Mouse (Mus musculus) embryonic fibroblast, embryonic 13.5 days (primary cell): ENCODE measurements around the gene Tnfaip2.
A peak's percentile ranks its signal among the peaks of the same experiment; 100 is the strongest.

ENCODE experiments used
- CTCF ChIP-seq: IDR thresholded peaks from 2 replicates; pipeline ENCODE4 v1.5.1; 2011; ENCODE audit warnings: mild to moderate bottlenecking, control low read depth, low read length, moderate library complexity, borderline replicate concordance; ENCODE audit not compliant: insufficient read depth
- POLR2A ChIP-seq: IDR thresholded peaks from 2 replicates; pipeline ENCODE4 v1.6.1; 2011; ENCODE audit warnings: low read depth, mild to moderate bottlenecking, control low read depth, low read length, moderate library complexity

GRCm38 (mm10) chr12:111413300-111413699 lies 29.0 kb upstream of the Tnfaip2 start:
- peak; percentile 35; the same call in 1 of the 2 replicates for TF ChIP-seq POLR2A
- peak; percentile 91 for TF ChIP-seq CTCF
